Mouse (Mus musculus): ENCODE results near the gene Gse1. TPM values are rescaled to one million over a fixed set of nuclear protein-coding genes. Genes with fewer than 3 reads are reported as not detected.

The Gse1 gene
- polyA plus RNA-seq, 1 experiment from 2014 or later, result 23.9 TPM

- Histone ChIP-seq H3K4me1 (replicated peaks; ENCODE audit: control insufficient read depth, insufficient read depth, low read length) (peaks cover 76% of the 10 kb centered on the region), H3K36me3 (replicated peaks; ENCODE audit: control insufficient read depth, insufficient read depth) (no peaks in the 10 kb centered on the region), H3K27ac (peak overlapping the region; percentile 71), H3K9ac (no peak overlapping the region), H3K4me2 (replicated peaks) (no peak overlapping the region), H3K27me3 (ENCODE audit: control insufficient read depth, insufficient read depth, low read length) (no peaks in the 10 kb centered on the region), H3K4me3 (replicated peaks; ENCODE audit: low read length) (no peak overlapping the region), H3K9me3 (ENCODE audit: control insufficient read depth, low read length) (no peaks in the 10 kb centered on the region)
- no peak for ATAC-seq (ENCODE audit: low FRiP score)
- DNase-seq (ENCODE audit: low spot score), result no peak
- 53% methylated on average over 6 of the region's 6 CpGs for WGBS
Measured at GRCm38 (mm10) chr8:120413626-120413988, 185.4 kb downstream of the Gse1 start.

DNA sequence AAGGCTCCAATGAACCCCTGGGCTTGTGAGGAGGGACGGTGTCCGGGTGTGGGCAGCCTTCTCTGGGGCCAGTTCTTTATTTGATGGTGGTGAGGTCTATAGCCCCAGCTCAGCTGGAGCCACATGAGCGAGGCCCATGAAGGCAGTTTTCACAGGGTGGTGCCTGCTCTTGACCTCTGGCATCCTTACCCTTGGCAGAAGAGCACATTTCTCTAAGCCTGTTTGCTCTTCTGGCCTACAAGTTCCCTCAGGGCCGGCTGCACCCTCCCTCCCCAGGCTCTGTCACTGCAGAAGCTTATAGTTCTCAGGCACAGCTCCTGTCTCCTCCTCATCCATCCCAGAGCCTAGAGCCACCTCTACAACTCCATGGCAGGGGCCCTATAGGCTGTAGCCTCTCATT is 186.0 kb downstream of the Gse1 start:
- Histone ChIP-seq H3K27me3 (ENCODE audit: control insufficient read depth, insufficient read depth, low read length) (no peaks in the 10 kb centered on the region), H3K9me3 (ENCODE audit: control insufficient read depth, low read length) (no peaks in the 10 kb centered on the region), H3K27ac (no peak overlapping the region), H3K4me2 (replicated peaks) (no peak overlapping the region), H3K36me3 (replicated peaks; ENCODE audit: control insufficient read depth, insufficient read depth) (no peaks in the 10 kb centered on the region), H3K9ac (no peak overlapping the region), H3K4me3 (replicated peaks; ENCODE audit: low read length) (no peak overlapping the region), H3K4me1 (replicated peaks; ENCODE audit: control insufficient read depth, insufficient read depth, low read length) (peaks cover 70% of the 10 kb centered on the region)
- 68% methylated on average over 4 of the region's 4 CpGs for WGBS
- no peak for DNase-seq (ENCODE audit: low spot score)
- ATAC-seq (ENCODE audit: low FRiP score), result no peak

DNA sequence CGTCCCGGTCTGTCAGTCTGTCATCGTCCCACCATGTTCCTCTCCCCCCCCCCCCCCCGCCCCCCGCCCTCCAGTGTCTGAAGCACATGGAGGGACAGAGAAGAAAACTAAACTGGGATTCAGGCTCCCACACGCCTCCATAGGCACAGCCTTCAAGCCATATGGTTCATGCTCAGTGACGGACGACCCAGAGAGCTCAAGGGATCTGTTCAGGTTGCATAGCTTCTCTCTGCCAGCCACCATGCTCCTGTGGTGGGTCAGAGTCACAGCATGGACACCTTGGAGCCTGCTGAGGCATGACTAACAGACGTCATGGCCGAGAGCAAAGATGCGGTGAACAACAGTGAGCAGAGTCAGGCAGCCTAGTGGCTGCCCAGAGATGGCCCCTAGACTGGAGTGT is 187.2 kb downstream of the Gse1 start:
- peaks cover 64% of the 10 kb centered on the region for H3K4me1 ChIP-seq (replicated peaks; ENCODE audit: control insufficient read depth, insufficient read depth, low read length)
- H3K4me3 ChIP-seq (replicated peaks; ENCODE audit: low read length), result no peak overlapping the region
- H3K27me3 ChIP-seq (ENCODE audit: control insufficient read depth, insufficient read depth, low read length), result no peaks in the 10 kb centered on the region
- WGBS, result 43% methylated on average over 9 of the region's 11 CpGs
- H3K27ac ChIP-seq, result 0 out of 2 replicates have a peak overlapping the region, but pooled peaks have one; percentile 87
- no peak for DNase-seq (ENCODE audit: low spot score)
- no peak for ATAC-seq (ENCODE audit: low FRiP score)
- no peak overlapping the region for H3K9ac ChIP-seq
- H3K4me2 ChIP-seq (replicated peaks), result no peak overlapping the region
- no peaks in the 10 kb centered on the region for H3K9me3 ChIP-seq (ENCODE audit: control insufficient read depth, low read length)
- no peaks in the 10 kb centered on the region for H3K36me3 ChIP-seq (replicated peaks; ENCODE audit: control insufficient read depth, insufficient read depth)

- 40% methylated on average over 8 of the region's 8 CpGs for WGBS
- ATAC-seq (ENCODE audit: low FRiP score), result no peak
- peak overlapping the region; percentile 41; the same call in 1 of the 2 replicates for H3K9ac ChIP-seq
Measured at GRCm38 (mm10) chr8:120416173-120416521, 187.9 kb downstream of the Gse1 start.

DNA sequence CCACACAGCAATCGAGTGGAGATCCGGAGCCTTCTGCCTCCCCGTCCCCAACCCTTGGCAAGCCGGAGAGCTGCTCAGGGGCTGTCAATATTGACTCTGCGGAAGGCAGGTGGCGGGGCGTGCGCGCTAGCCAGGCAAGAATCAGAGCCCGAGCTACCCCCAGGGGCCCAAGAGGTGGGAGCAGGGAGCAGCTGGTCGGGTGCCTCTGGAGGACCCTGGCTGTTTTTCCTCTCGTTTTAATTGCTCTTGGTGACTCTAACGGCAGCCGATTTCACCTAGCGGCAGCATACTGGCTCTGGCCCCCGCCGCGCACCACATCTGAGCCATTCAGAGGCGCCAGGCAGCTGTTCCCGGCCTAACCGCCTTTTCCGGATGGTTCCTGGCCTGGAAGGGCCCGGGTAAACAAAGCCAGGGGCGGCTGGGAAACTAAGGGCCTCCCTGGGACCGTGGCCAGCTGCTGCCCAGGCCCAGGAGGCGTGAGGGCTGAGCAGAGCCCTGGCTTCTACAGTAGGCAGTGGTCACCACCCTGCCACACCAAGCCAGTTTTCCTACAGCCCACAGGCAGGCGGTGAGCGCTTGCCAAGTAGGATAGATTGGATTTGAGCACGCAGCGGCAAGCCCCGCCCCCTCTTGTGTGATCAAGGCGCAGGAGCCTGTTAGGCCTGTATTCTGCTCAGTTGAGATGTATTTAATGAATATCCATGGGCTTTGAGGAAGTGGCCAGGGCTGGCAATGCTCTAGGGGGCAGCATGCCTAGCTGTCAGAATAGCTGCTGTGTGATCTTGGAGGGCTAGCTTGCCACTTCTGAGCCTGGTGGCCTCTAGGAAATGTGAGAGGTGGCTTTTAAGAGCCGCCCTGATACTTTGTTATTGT is 188.5 kb downstream of the Gse1 start:
- Histone ChIP-seq H3K4me2 (replicated peaks) (peak overlapping the region; percentile 32), H3K4me3 (replicated peaks; ENCODE audit: low read length) (no peak overlapping the region), H3K4me1 (replicated peaks; ENCODE audit: control insufficient read depth, insufficient read depth, low read length) (peaks cover 61% of the 10 kb centered on the region), H3K36me3 (replicated peaks; ENCODE audit: control insufficient read depth, insufficient read depth) (no peaks in the 10 kb centered on the region), H3K9me3 (ENCODE audit: control insufficient read depth, low read length) (no peaks in the 10 kb centered on the region), H3K27ac (peak overlapping the region; percentile 87), H3K27me3 (ENCODE audit: control insufficient read depth, insufficient read depth, low read length) (no peaks in the 10 kb centered on the region), H3K9ac (peak overlapping the region; percentile 41; the same call in 1 of the 2 replicates)
- WGBS, result 2% methylated on average over 33 of the region's 33 CpGs
- ATAC-seq (ENCODE audit: low FRiP score), result peak; percentile 74
- DNase-seq (ENCODE audit: low spot score), result peak; percentile 75

More at GRCm38 (mm10) chr8:120416173-120416521, 187.9 kb downstream of the Gse1 start:
- H3K4me3 ChIP-seq (replicated peaks; ENCODE audit: low read length), result no peak overlapping the region
- H3K4me2 ChIP-seq (replicated peaks), result peak overlapping the region; percentile 32
- H3K27ac ChIP-seq, result peak overlapping the region; percentile 87
- peaks cover 61% of the 10 kb centered on the region for H3K4me1 ChIP-seq (replicated peaks; ENCODE audit: control insufficient read depth, insufficient read depth, low read length)
- no peaks in the 10 kb centered on the region for H3K9me3 ChIP-seq (ENCODE audit: control insufficient read depth, low read length)
- H3K27me3 ChIP-seq (ENCODE audit: control insufficient read depth, insufficient read depth, low read length), result no peaks in the 10 kb centered on the region
- H3K36me3 ChIP-seq (replicated peaks; ENCODE audit: control insufficient read depth, insufficient read depth), result no peaks in the 10 kb centered on the region
- no peak for DNase-seq (ENCODE audit: low spot score)

DNA sequence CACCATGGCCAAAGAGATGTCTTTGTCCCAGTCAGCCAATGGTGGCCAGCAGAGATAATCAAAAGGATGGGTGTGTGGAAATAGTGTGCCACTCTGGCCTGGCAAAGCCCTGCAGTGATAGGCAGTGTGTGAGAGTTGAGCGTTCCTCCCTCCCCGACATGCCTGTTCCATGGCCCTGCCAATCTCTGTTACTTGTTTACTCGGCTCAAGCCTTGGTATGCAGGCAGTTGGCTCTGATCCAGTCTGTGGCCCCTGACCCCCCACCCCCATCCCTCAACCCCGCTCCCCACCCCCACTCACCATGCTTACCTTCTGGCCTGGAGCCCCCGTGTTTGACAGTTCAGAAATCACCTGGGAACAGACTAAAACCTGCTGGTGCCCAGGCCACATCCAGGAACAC is 189.9 kb downstream of the Gse1 start:
- H3K27ac ChIP-seq, result no peak overlapping the region
- WGBS, result 57% methylated on average over 5 of the region's 5 CpGs

GRCm38 (mm10) chr8:120419675-120420074 is 191.4 kb downstream of the Gse1 start:
- H3K27me3 ChIP-seq (ENCODE audit: control insufficient read depth, insufficient read depth, low read length), result no peaks in the 10 kb centered on the region
- H3K9me3 ChIP-seq (ENCODE audit: control insufficient read depth, low read length), result no peaks in the 10 kb centered on the region
- no peak overlapping the region for H3K4me3 ChIP-seq (replicated peaks; ENCODE audit: low read length)
- 75% methylated on average over 9 of the region's 9 CpGs for WGBS
- H3K36me3 ChIP-seq (replicated peaks; ENCODE audit: control insufficient read depth, insufficient read depth), result no peaks in the 10 kb centered on the region
- H3K9ac ChIP-seq, result no peak overlapping the region
- no peak for DNase-seq (ENCODE audit: low spot score)
- ATAC-seq (ENCODE audit: low FRiP score), result no peak
- peaks cover 56% of the 10 kb centered on the region for H3K4me1 ChIP-seq (replicated peaks; ENCODE audit: control insufficient read depth, insufficient read depth, low read length)
- H3K27ac ChIP-seq, result no peak overlapping the region
- H3K4me2 ChIP-seq (replicated peaks), result no peak overlapping the region

More for the DNA sequence above, 189.9 kb downstream of the Gse1 start:
- Histone ChIP-seq H3K27me3 (ENCODE audit: control insufficient read depth, insufficient read depth, low read length) (no peaks in the 10 kb centered on the region), H3K4me3 (replicated peaks; ENCODE audit: low read length) (no peak overlapping the region), H3K4me2 (replicated peaks) (no peak overlapping the region), H3K4me1 (replicated peaks; ENCODE audit: control insufficient read depth, insufficient read depth, low read length) (peaks cover 55% of the 10 kb centered on the region), H3K36me3 (replicated peaks; ENCODE audit: control insufficient read depth, insufficient read depth) (no peaks in the 10 kb centered on the region), H3K9me3 (ENCODE audit: control insufficient read depth, low read length) (no peaks in the 10 kb centered on the region), H3K9ac (no peak overlapping the region)
- ATAC-seq (ENCODE audit: low FRiP score) (no peak), DNase-seq (ENCODE audit: low spot score) (no peak)

DNA sequence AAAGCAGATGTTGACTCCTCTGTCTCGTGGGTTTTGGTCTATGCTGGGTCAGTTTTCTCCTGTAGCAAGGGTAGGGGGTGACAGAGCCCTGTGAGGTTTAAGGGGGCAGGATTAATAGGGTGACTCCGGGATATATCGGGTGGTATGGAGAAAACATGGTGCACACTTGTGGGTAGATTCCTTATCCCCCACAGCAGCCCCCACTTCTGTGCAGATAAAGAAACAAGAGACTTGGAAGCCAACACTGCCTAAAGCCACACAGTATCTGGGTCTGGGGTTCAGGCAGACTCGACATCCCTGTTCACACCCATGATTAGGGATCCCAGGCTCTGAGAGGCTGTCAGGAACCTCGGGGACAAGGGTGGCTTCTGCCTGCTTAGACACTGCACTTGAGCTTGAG is 192.0 kb downstream of the Gse1 start:
- no peaks in the 10 kb centered on the region for H3K36me3 ChIP-seq (replicated peaks; ENCODE audit: control insufficient read depth, insufficient read depth)
- no peaks in the 10 kb centered on the region for H3K9me3 ChIP-seq (ENCODE audit: control insufficient read depth, low read length)
- no peak overlapping the region for H3K4me2 ChIP-seq (replicated peaks)
- peaks cover 62% of the 10 kb centered on the region for H3K4me1 ChIP-seq (replicated peaks; ENCODE audit: control insufficient read depth, insufficient read depth, low read length)
- no peak overlapping the region for H3K9ac ChIP-seq
- ATAC-seq (ENCODE audit: low FRiP score) (no peak), DNase-seq (ENCODE audit: low spot score) (no peak)
- 82% methylated on average over 5 of the region's 5 CpGs for WGBS
- no peak overlapping the region for H3K4me3 ChIP-seq (replicated peaks; ENCODE audit: low read length)
- H3K27ac ChIP-seq, result no peak overlapping the region
- no peaks in the 10 kb centered on the region for H3K27me3 ChIP-seq (ENCODE audit: control insufficient read depth, insufficient read depth, low read length)

DNA sequence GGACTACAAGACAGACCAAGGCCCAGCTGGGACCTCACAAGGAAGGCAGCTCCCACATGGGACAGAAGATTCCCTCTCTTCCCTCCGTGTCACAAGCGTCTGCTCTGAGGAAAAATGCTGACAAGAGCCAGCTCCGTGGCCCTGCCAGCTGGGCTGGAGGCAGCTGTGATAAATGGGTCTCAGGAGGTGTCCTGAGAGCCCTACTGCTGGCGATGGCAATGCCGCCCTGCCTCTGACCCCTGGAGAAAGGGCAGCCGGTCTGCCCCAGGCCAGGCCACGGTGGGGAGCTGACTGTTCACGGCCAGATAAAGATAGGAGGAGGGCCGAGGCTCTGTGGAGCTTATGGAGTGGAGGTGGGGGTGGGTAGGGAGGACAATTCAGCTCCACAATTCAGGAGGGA is 193.4 kb downstream of the Gse1 start:
- Histone ChIP-seq H3K27ac (peak overlapping the region; percentile 52; the same call in 1 of the 2 replicates), H3K27me3 (ENCODE audit: control insufficient read depth, insufficient read depth, low read length) (no peaks in the 10 kb centered on the region), H3K9ac (peak overlapping the region; percentile 16; the same call in 1 of the 2 replicates), H3K4me3 (replicated peaks; ENCODE audit: low read length) (no peak overlapping the region), H3K9me3 (ENCODE audit: control insufficient read depth, low read length) (no peaks in the 10 kb centered on the region), H3K36me3 (replicated peaks; ENCODE audit: control insufficient read depth, insufficient read depth) (no peaks in the 10 kb centered on the region), H3K4me1 (replicated peaks; ENCODE audit: control insufficient read depth, insufficient read depth, low read length) (peaks cover 67% of the 10 kb centered on the region), H3K4me2 (replicated peaks) (no peak overlapping the region)
- WGBS, result 9% methylated on average over 8 of the region's 9 CpGs
- ATAC-seq (ENCODE audit: low FRiP score) (no peak), DNase-seq (ENCODE audit: low spot score) (no peak)
